Mouse (Mus musculus): ENCODE data around the gene Bscl2. TPM values are rescaled to one million over a fixed set of nuclear protein-coding genes. Genes with fewer than 3 reads are reported as not detected.
"Not testable (repeated sequence)": the region's sequence is repeated elsewhere in the genome, so short reads cannot be mapped to it uniquely, and the experiment has no call there.

Bscl2 gene
- polyA plus RNA-seq, 1 experiment, result 81.8 TPM

- H3K4me1 ChIP-seq (ENCODE audit: control insufficient read depth, insufficient read depth, low read length), result peaks cover 7% of the 10 kb centered on the region
- peak overlapping the region; percentile 83 for H3K27ac ChIP-seq (ENCODE audit: insufficient read depth, low read depth, low read length)
- H3K4me3 ChIP-seq (ENCODE audit: insufficient read depth, low read length), result peak overlapping the region; percentile 83
- TF ChIP-seq POLR2A (IDR thresholded peaks at IDR 0.05; ENCODE audit: borderline replicate concordance, low read depth, low read length) (no peak), CTCF (IDR thresholded peaks at IDR 0.05; ENCODE audit: low read depth, low read length) (no peak)
Observed at GRCm38 (mm10) chr19:8887585-8888463, 50.6 kb downstream of the Bscl2 start.

GRCm38 (mm10) chr19:8888511-8889385 lies 51.5 kb downstream of the Bscl2 start, which contains the start of the genes 1810009A15Rik and Gm49416:
Gene 1810009A15Rik (plus strand): TSS chr19:8888853.
Gene Gm49416 (plus strand): TSS chr19:8888926.
- Histone ChIP-seq H3K4me1 (ENCODE audit: control insufficient read depth, insufficient read depth, low read length) (peaks cover 7% of the 10 kb centered on the region), H3K4me3 (ENCODE audit: insufficient read depth, low read length) (peak within 1 kb of the TSS; percentile 83), H3K27ac (ENCODE audit: insufficient read depth, low read depth, low read length) (peak within 1 kb of the TSS; percentile 83)
- TF ChIP-seq CTCF (IDR thresholded peaks at IDR 0.05; ENCODE audit: low read depth, low read length) (no peak), POLR2A (IDR thresholded peaks at IDR 0.05; ENCODE audit: borderline replicate concordance, low read depth, low read length) (peak; percentile 61; the same call in 1 of the 2 replicates)

- no peak for TF ChIP-seq CTCF (IDR thresholded peaks at IDR 0.05; ENCODE audit: low read depth, low read length)
- TF ChIP-seq POLR2A (IDR thresholded peaks at IDR 0.05; ENCODE audit: borderline replicate concordance, low read depth, low read length), result no peak; the same call in 1 of the 2 replicates
- peak within 1 kb of the TSS; percentile 64 for H3K27ac ChIP-seq (ENCODE audit: insufficient read depth, low read depth, low read length)
- peaks cover 6% of the 10 kb centered on the region; the same call in 1 of the 2 replicates for H3K4me1 ChIP-seq (ENCODE audit: control insufficient read depth, insufficient read depth, low read length)
- peak within 1 kb of the TSS; percentile 98 for H3K4me3 ChIP-seq (ENCODE audit: insufficient read depth, low read length)
Observed at GRCm38 (mm10) chr19:8892829-8893766, 55.8 kb downstream of the Bscl2 start, which contains the start of gene Ints5. Gene Ints5 (plus strand): TSS chr19:8893005.

GRCm38 (mm10) chr19:8895397-8895960 lies 58.2 kb downstream of the Bscl2 start:
- H3K4me1 ChIP-seq (ENCODE audit: control insufficient read depth, insufficient read depth, low read length), result peaks cover 8% of the 10 kb centered on the region
- H3K27ac ChIP-seq (ENCODE audit: insufficient read depth, low read depth, low read length), result no peak overlapping the region
- H3K4me3 ChIP-seq (ENCODE audit: insufficient read depth, low read length), result no peak overlapping the region
- TF ChIP-seq CTCF (IDR thresholded peaks at IDR 0.05; ENCODE audit: low read depth, low read length) (no peak), POLR2A (IDR thresholded peaks at IDR 0.05; ENCODE audit: borderline replicate concordance, low read depth, low read length) (no peak)

- not testable (repeated sequence) for H3K4me1 ChIP-seq (ENCODE audit: control insufficient read depth, insufficient read depth, low read length); H3K27ac ChIP-seq (ENCODE audit: insufficient read depth, low read depth, low read length); H3K4me3 ChIP-seq (ENCODE audit: insufficient read depth, low read length)
Observed at GRCm38 (mm10) chr19:8896231-8896630, 59.0 kb downstream of the Bscl2 start.

- peak overlapping the region; percentile 37 for H3K4me3 ChIP-seq (ENCODE audit: insufficient read depth, low read length)
- 0 out of 2 replicates have a peak overlapping the region, but pooled peaks have one; percentile 17 for H3K27ac ChIP-seq (ENCODE audit: insufficient read depth, low read depth, low read length)
- not testable (repeated sequence) for H3K4me1 ChIP-seq (ENCODE audit: control insufficient read depth, insufficient read depth, low read length)
Observed at GRCm38 (mm10) chr19:8897211-8897864, 60.1 kb downstream of the Bscl2 start.

- peak within 1 kb of the TSS; percentile 74 for H3K4me3 ChIP-seq (ENCODE audit: insufficient read depth, low read length)
- TF ChIP-seq POLR2A (IDR thresholded peaks at IDR 0.05; ENCODE audit: borderline replicate concordance, low read depth, low read length) (no peak), CTCF (IDR thresholded peaks at IDR 0.05; ENCODE audit: low read depth, low read length) (no peak)
- peaks cover 8% of the 10 kb centered on the region for H3K4me1 ChIP-seq (ENCODE audit: control insufficient read depth, insufficient read depth, low read length)
- peak within 1 kb of the TSS; percentile 60 for H3K27ac ChIP-seq (ENCODE audit: insufficient read depth, low read depth, low read length)
Observed at GRCm38 (mm10) chr19:8897865-8898495, 60.7 kb downstream of the Bscl2 start, which contains the start of gene Ganab. Gene Ganab (plus strand): TSS chr19:8898071.

Other genes with a start within 250 kb of the Bscl2 start
- not detected in 2 replicates for gene Slc22a8, start 246.2 kb upstream of the Bscl2 start, polyA plus RNA-seq (2012; ENCODE audit: insufficient read depth, insufficient read length, missing spikeins)
- not detected in 2 replicates for gene Slc22a6, start 219.4 kb upstream of the Bscl2 start, polyA plus RNA-seq (2012; ENCODE audit: insufficient read depth, insufficient read length, missing spikeins)
- not detected in 2 replicates for gene Chrm1, start 173.7 kb upstream of the Bscl2 start, polyA plus RNA-seq (2012; ENCODE audit: insufficient read depth, insufficient read length, missing spikeins)
- 160 and 172 TPM in 2 replicates for gene Slc3a2, start 114.1 kb upstream of the Bscl2 start, polyA plus RNA-seq (2012; ENCODE audit: insufficient read depth, insufficient read length, missing spikeins)
- gene Wdr74, start 101.6 kb upstream of the Bscl2 start, polyA plus RNA-seq (2012; ENCODE audit: insufficient read depth, insufficient read length, missing spikeins), result 22.2 and 25.8 TPM in 2 replicates
- gene 1700092M07Rik, start 96.7 kb upstream of the Bscl2 start, polyA plus RNA-seq (2012; ENCODE audit: insufficient read depth, insufficient read length, missing spikeins), result not detected in 2 replicates
- gene Stx5a, start 96.1 kb upstream of the Bscl2 start, polyA plus RNA-seq (2012; ENCODE audit: insufficient read depth, insufficient read length, missing spikeins), result 84.2 and 100 TPM in 2 replicates
- gene Nxf1, start 80.4 kb upstream of the Bscl2 start, polyA plus RNA-seq (2012; ENCODE audit: insufficient read depth, insufficient read length, missing spikeins), result 142 and 162 TPM in 2 replicates
- 28.3 and 34.4 TPM in 2 replicates for gene Tmem223, start 66.5 kb upstream of the Bscl2 start, polyA plus RNA-seq (2012; ENCODE audit: insufficient read depth, insufficient read length, missing spikeins)
- gene Tmem179b, start 63.0 kb upstream of the Bscl2 start, polyA plus RNA-seq (2012; ENCODE audit: insufficient read depth, insufficient read length, missing spikeins), result 147 and 148 TPM in 2 replicates
- gene Taf6l, start 51.0 kb upstream of the Bscl2 start, polyA plus RNA-seq (2012; ENCODE audit: insufficient read depth, insufficient read length, missing spikeins), result 14.8 and 18.1 TPM in 2 replicates
- gene Polr2g, start 38.9 kb upstream of the Bscl2 start, polyA plus RNA-seq (2012; ENCODE audit: insufficient read depth, insufficient read length, missing spikeins), result 62.4 and 62.5 TPM in 2 replicates
- gene Zbtb3, start 34.9 kb upstream of the Bscl2 start, polyA plus RNA-seq (2012; ENCODE audit: insufficient read depth, insufficient read length, missing spikeins), result 2.0 and 2.4 TPM in 2 replicates
- gene Ttc9c, start 18.1 kb upstream of the Bscl2 start, polyA plus RNA-seq (2012; ENCODE audit: insufficient read depth, insufficient read length, missing spikeins), result 37.6 and 38.7 TPM in 2 replicates
- 94.2 and 102 TPM in 2 replicates for gene Hnrnpul2, start 17.5 kb upstream of the Bscl2 start, polyA plus RNA-seq (2012; ENCODE audit: insufficient read depth, insufficient read length, missing spikeins)
- 45.4 and 59.2 TPM in 2 replicates for gene AC129217.1, start 7.7 kb upstream of the Bscl2 start, polyA plus RNA-seq (2012; ENCODE audit: insufficient read depth, insufficient read length, missing spikeins)
- gene Gng3, start 1.7 kb downstream of the Bscl2 start, polyA plus RNA-seq (2012; ENCODE audit: insufficient read depth, insufficient read length, missing spikeins), result not detected in 2 replicates
- not detected in 2 replicates for gene Lrrn4cl, start 13.3 kb downstream of the Bscl2 start, polyA plus RNA-seq (2012; ENCODE audit: insufficient read depth, insufficient read length, missing spikeins)
- gene Ubxn1, start 34.0 kb downstream of the Bscl2 start, polyA plus RNA-seq (2012; ENCODE audit: insufficient read depth, insufficient read length, missing spikeins), result 193 and 215 TPM in 2 replicates
- gene Uqcc3, start 43.5 kb downstream of the Bscl2 start, polyA plus RNA-seq (2012; ENCODE audit: insufficient read depth, insufficient read length, missing spikeins), result 37.2 and 40.9 TPM in 2 replicates
- 12.6 and 13.7 TPM in 2 replicates for gene Lbhd1, start 46.3 kb downstream of the Bscl2 start, polyA plus RNA-seq (2012; ENCODE audit: insufficient read depth, insufficient read length, missing spikeins)
- not detected in 2 replicates for gene Gm49403, start 46.5 kb downstream of the Bscl2 start, polyA plus RNA-seq (2012; ENCODE audit: insufficient read depth, insufficient read length, missing spikeins)
- 40.1 and 43.1 TPM in 2 replicates for gene 1810009A15Rik, start 51.4 kb downstream of the Bscl2 start, polyA plus RNA-seq (2012; ENCODE audit: insufficient read depth, insufficient read length, missing spikeins)
- 4.9 TPM in 1 of 2 replicates, not detected in the other for gene Gm49416, start 51.5 kb downstream of the Bscl2 start, polyA plus RNA-seq (2012; ENCODE audit: insufficient read depth, insufficient read length, missing spikeins)
- gene Ints5, start 55.5 kb downstream of the Bscl2 start, polyA plus RNA-seq (2012; ENCODE audit: insufficient read depth, insufficient read length, missing spikeins), result 11.5 and 11.8 TPM in 2 replicates
- gene Ganab, start 60.6 kb downstream of the Bscl2 start, polyA plus RNA-seq (2012; ENCODE audit: insufficient read depth, insufficient read length, missing spikeins), result 82.5 and 91.3 TPM in 2 replicates
- gene B3gat3, start 82.9 kb downstream of the Bscl2 start, polyA plus RNA-seq (2012; ENCODE audit: insufficient read depth, insufficient read length, missing spikeins), result 35.5 and 40.8 TPM in 2 replicates
- gene Rom1, start 91.9 kb downstream of the Bscl2 start, polyA plus RNA-seq (2012; ENCODE audit: insufficient read depth, insufficient read length, missing spikeins), result 2.5 and 3.6 TPM in 2 replicates
- gene Eml3, start 92.1 kb downstream of the Bscl2 start, polyA plus RNA-seq (2012; ENCODE audit: insufficient read depth, insufficient read length, missing spikeins), result 33.1 and 33.7 TPM in 2 replicates
- gene Mta2, start 104.4 kb downstream of the Bscl2 start, polyA plus RNA-seq (2012; ENCODE audit: insufficient read depth, insufficient read length, missing spikeins), result 78.6 and 81.2 TPM in 2 replicates
- 12.5 and 14.6 TPM in 2 replicates for gene Tut1, start 116.4 kb downstream of the Bscl2 start, polyA plus RNA-seq (2012; ENCODE audit: insufficient read depth, insufficient read length, missing spikeins)
- gene Eef1g, start 129.6 kb downstream of the Bscl2 start, polyA plus RNA-seq (2012; ENCODE audit: insufficient read depth, insufficient read length, missing spikeins), result 220 and 226 TPM in 2 replicates
- gene Ahnak, start 151.8 kb downstream of the Bscl2 start, polyA plus RNA-seq (2012; ENCODE audit: insufficient read depth, insufficient read length, missing spikeins), result 440 and 513 TPM in 2 replicates